Mouse (Mus musculus) ES-Bruce4 (cell line): ENCODE data around the gene Prkg2.

Experiments
- CTCF ChIP-seq: IDR thresholded peaks from one replicate; pipeline ENCODE4 v1.8.1; 2011; ENCODE audit warnings: low read depth, low read length
- EP300 ChIP-seq: IDR thresholded peaks from 2 replicates; pipeline ENCODE4 v1.6.1; 2011; ENCODE audit warnings: low read depth, low read length; ENCODE audit not compliant: insufficient read depth

GRCm38 (mm10) chr5:99031551-99032149, 5.5 kb downstream of the Prkg2 start:
- no peak for TF ChIP-seq EP300
- no peak for TF ChIP-seq CTCF
